25 mouse cellular contexts compared by ENCODE assay signal in genomic region chr13:30802336-30802955, GRCm38 (mm10). TPM values are rescaled to one million over a fixed set of nuclear protein-coding genes. Genes with fewer than 3 reads are reported as not detected.
DNase-seq lines count a peak whose midpoint lies in the region; ATAC-seq lines count a peak whose summit lies in the region.
"Had no signal": no experiment of that assay in that cellular context is flagged by ENCODE, and none has a peak within 500 bp of the region (broad histone marks: within the 10 kb centered on the region; RNA-seq: fewer than 3 reads in every experiment).

No protein-coding gene starts in this region.

- ATAC-seq in hindbrain, embryonic 15.5 days (ENCODE audit: low FRiP score, low read depth): 0 out of 2 replicates have a peak, but pooled peaks have one; percentile 38
- ATAC-seq in hindbrain, embryonic 16.5 days: no peak
- no peak for ATAC-seq in erythroblast, adult 5-6 weeks (replicated peaks; ENCODE audit: low FRiP score, poor library complexity, severe bottlenecking)
- ATAC-seq: forebrain, embryonic 15.5 days; intestine, embryonic 15.5 days had no signal

- H3K27ac ChIP-seq in hindbrain, embryonic 15.5 days (replicated peaks): no peak overlapping the region
- no peak overlapping the region for H3K27ac ChIP-seq in hindbrain, embryonic 16.5 days (ENCODE audit: low read depth, low read length)
- H3K27ac ChIP-seq: forebrain, embryonic 12.5 days; forebrain, embryonic 15.5 days; heart, embryonic 13.5 days; hindbrain, embryonic 14.5 days; intestine, embryonic 15.5 days had no signal

- H3K4me2 ChIP-seq in hindbrain, embryonic 15.5 days: no peak overlapping the region
- H3K4me2 ChIP-seq in hindbrain, embryonic 16.5 days (ENCODE audit: low read length): no peak overlapping the region
- H3K4me2 ChIP-seq: forebrain, embryonic 12.5 days; forebrain, embryonic 15.5 days; heart, embryonic 13.5 days; hindbrain, embryonic 14.5 days; intestine, embryonic 15.5 days had no signal

- intact Hi-C loops in left cerebral cortex, postnatal 25 days (cut with DNase I): no loop called here

- no peak overlapping the region for H3K9ac ChIP-seq in hindbrain, embryonic 15.5 days
- H3K9ac ChIP-seq in hindbrain, embryonic 16.5 days (ENCODE audit: low read depth, low read length): no peak overlapping the region
- H3K9ac ChIP-seq: forebrain, embryonic 12.5 days; forebrain, embryonic 15.5 days; heart, embryonic 13.5 days; hindbrain, embryonic 14.5 days; intestine, embryonic 15.5 days had no signal

- H3K36me3 ChIP-seq in hindbrain, embryonic 15.5 days: no peaks in the 10 kb centered on the region
- H3K36me3 ChIP-seq in hindbrain, embryonic 16.5 days (ENCODE audit: control insufficient read depth, insufficient read depth, low read length): no peaks in the 10 kb centered on the region
- H3K36me3 ChIP-seq: forebrain, embryonic 12.5 days; forebrain, embryonic 15.5 days; G1E; heart, embryonic 13.5 days; intestine, embryonic 15.5 days had no signal

- H3K9me3 ChIP-seq in hindbrain, embryonic 15.5 days: no peaks in the 10 kb centered on the region
- H3K9me3 ChIP-seq in hindbrain, embryonic 16.5 days (ENCODE audit: control insufficient read depth, low read length): no peaks in the 10 kb centered on the region
- H3K9me3 ChIP-seq: forebrain, embryonic 12.5 days; forebrain, embryonic 15.5 days; G1E; heart, embryonic 13.5 days; intestine, embryonic 15.5 days had no signal

- peak; percentile 11 for DNase-seq in thymus, postnatal 4 days
- DNase-seq in thymus, postnatal 10 days (ENCODE audit: low spot score in 2 of 2): no peak
- DNase-seq in gonadal fat pad, adult 2 months (ENCODE audit: low read depth): peak; percentile 59
- DNase-seq in left cerebral cortex, postnatal 25 days (ENCODE audit: low spot score in 2 of 2): no peak
- DNase-seq: adrenal gland, adult 8-10 months; adrenal gland, postnatal 36 days; B cell, adult 2 months; cerebellum, adult 11 months; cerebellum, adult 2 months; gastrocnemius, postnatal 25 days; heart, adult 18-20 months; heart, postnatal 14 days; heart, postnatal 4 days; kidney, adult 11 months had no signal

- 82% methylated on average over 5 of the region's 5 CpGs for WGBS in hindbrain, embryonic 15.5 days
- 95% methylated on average over 5 of the region's 5 CpGs for WGBS in hindbrain, embryonic 16.5 days

- H3K4me1 ChIP-seq in hindbrain, embryonic 15.5 days (replicated peaks): no peaks in the 10 kb centered on the region
- no peaks in the 10 kb centered on the region for H3K4me1 ChIP-seq in hindbrain, embryonic 16.5 days (ENCODE audit: control insufficient read depth, insufficient read depth, low read depth, low read length)
- H3K4me1 ChIP-seq: forebrain, embryonic 12.5 days; forebrain, embryonic 15.5 days; heart, embryonic 13.5 days; intestine, embryonic 15.5 days had no signal

- H3K27me3 ChIP-seq in hindbrain, embryonic 15.5 days: no peaks in the 10 kb centered on the region
- H3K27me3 ChIP-seq in hindbrain, embryonic 16.5 days (replicated peaks; ENCODE audit: control insufficient read depth, insufficient read depth, low read length): no peaks in the 10 kb centered on the region
- H3K27me3 ChIP-seq: CH12.LX; forebrain, embryonic 12.5 days; forebrain, embryonic 15.5 days; heart, embryonic 13.5 days; intestine, embryonic 15.5 days had no signal

- H3K4me3 ChIP-seq in hindbrain, embryonic 15.5 days: no peak overlapping the region
- H3K4me3 ChIP-seq in hindbrain, embryonic 16.5 days (ENCODE audit: low read length): no peak overlapping the region
- H3K4me3 ChIP-seq: forebrain, embryonic 12.5 days; forebrain, embryonic 15.5 days; heart, embryonic 13.5 days; intestine, embryonic 15.5 days had no signal

RNA-seq across cellular contexts. Expression of gene Irf4, which starts 53.4 kb away (rescaled TPM):
- 0.03 and 0.04 TPM in 2 replicates for polyA plus RNA-seq in hindbrain, embryonic 15.5 days (2015; fragmentation: Nextera tagmentation; extraction: Ambion mirVana)
- 0.06 and 0.20 TPM in 2 replicates for polyA plus RNA-seq in hindbrain, embryonic 16.5 days (2015; fragmentation: Nextera tagmentation; extraction: Ambion mirVana)
- 2.3 and 2.5 TPM in 2 replicates for polyA plus RNA-seq in gonadal fat pad, adult 2 months (2012; rRNA removed)
- 0.42 TPM in 1 of 2 replicates, not detected in the other for total RNA-seq in erythroblast, adult 5-6 weeks (2015; ENCODE audit: low replicate concordance)
- 1.1 TPM in 2 replicates for total RNA-seq in erythroblast, adult 5-6 weeks (2017; ENCODE audit: low replicate concordance)
- total RNA-seq in left cerebral cortex, postnatal 25 days (2021): under 1 TPM; 0.11 to 0.28 TPM
- polyA plus RNA-seq: embryonic facial prominence, embryonic 11.5 days; G1E had no signal

Comparison
In these comparisons a context has a peak if more than half of its experiments do, and no peak if none do; other contexts are left out.
1. DNase-seq: peak in thymus, postnatal 4 days (single experiment) and gonadal fat pad, adult 2 months (single experiment); none in thymus, postnatal 10 days (0 of 2) and left cerebral cortex, postnatal 25 days (0 of 2).